Mouse (Mus musculus) bone marrow macrophage, adult 2 months (primary cell): Measurements from ENCODE around the gene Ctf1.

ENCODE experiments used
- CTCF ChIP-seq: IDR thresholded peaks from 2 replicates; pipeline ENCODE4 v1.5.1; 2012; ENCODE audit warnings: low read depth, mild to moderate bottlenecking, low read length, moderate library complexity
- POLR2A ChIP-seq: IDR thresholded peaks from 2 replicates; pipeline ENCODE4 v1.6.1; 2012; ENCODE audit warnings: mild to moderate bottlenecking, low read depth, low read length, borderline replicate concordance

GRCm38 (mm10) chr7:127753741-127754140, 41.2 kb downstream of the Ctf1 start:
- TF ChIP-seq POLR2A, result no peak
- no peak for TF ChIP-seq CTCF
